Mouse (Mus musculus) monocyte, adult 2 months (primary cell): ENCODE measurements around the gene Olfr1286.

Experiments
- DNase-seq, 2 experiments: peaks; one replicate each; pipeline ENCODE4 v3.0.0; 2022; ENCODE audit warnings: low spot score in 2 of 2, low read depth in 1 of 2

The Olfr1286 gene

GRCm38 (mm10) chr2:111422931-111423330, at the start of gene Olfr1286:
Gene Olfr1286, minus strand, starts transcription at chr2:111423115.
- no peak for DNase-seq

GRCm38 (mm10) chr2:111448842-111449241, 25.9 kb upstream of the Olfr1286 start, which contains the start of gene Olfr1287:
Gene Olfr1287, plus strand, starts transcription at chr2:111449142.
- DNase-seq, result no peak

- DNase-seq, result no peak
Measured at GRCm38 (mm10) chr2:111375222-111375621, 47.7 kb downstream of the Olfr1286 start, which contains the start of gene Olfr1284. Gene Olfr1284, plus strand, starts transcription at chr2:111375522.
